Mouse (Mus musculus) liver, embryonic 16.5 days (tissue): Measurements from ENCODE around the gene Mylip. TPM values are rescaled to one million over a fixed set of nuclear protein-coding genes. Genes with fewer than 3 reads are reported as not detected.

Experiments
- ATAC-seq: fragments of 200-750 bp; cut with Nextera tagmentation; 2 replicates; pipeline ENCODE4 v1.8.0; 2017; ENCODE audit warnings: low read depth, mild to moderate bottlenecking, moderate number of reproducible peaks, moderate library complexity
- H3K27ac ChIP-seq: fragments of 300-500 bp; sonication (generic); 2 replicates; pipeline ENCODE4 v1.5.1; 2014; ENCODE audit warnings: mild to moderate bottlenecking, low read length
- H3K27me3 ChIP-seq: fragments of 300-500 bp; sonication (generic); 2 replicates; pipeline ENCODE4 v1.6.1; 2014; ENCODE audit warnings: low read depth, low read length, mixed read lengths; ENCODE audit not compliant: control insufficient read depth, insufficient read depth
- H3K36me3 ChIP-seq: fragments of 300-500 bp; sonication (generic); 2 replicates; pipeline ENCODE4 v1.6.1; 2014; ENCODE audit warnings: mild to moderate bottlenecking; ENCODE audit not compliant: control insufficient read depth, insufficient read depth
- H3K4me1 ChIP-seq: fragments of 300-500 bp; sonication (generic); 2 replicates; pipeline ENCODE4 v1.6.1; 2014; ENCODE audit warnings: low read depth, low read length, mixed read lengths; ENCODE audit not compliant: control insufficient read depth
- H3K4me2 ChIP-seq: fragments of 300-500 bp; sonication (generic); 2 replicates; pipeline ENCODE4 v1.6.1; 2014; ENCODE audit warnings: low read depth, low read length, mixed read lengths
- H3K4me3 ChIP-seq: fragments of 300-500 bp; sonication (generic); 2 replicates; pipeline ENCODE4 v1.5.1; 2014; ENCODE audit warnings: low read depth, mild to moderate bottlenecking, low read length
- H3K9ac ChIP-seq: fragments of 300-500 bp; sonication (generic); 2 replicates; pipeline ENCODE4 v1.6.1; 2014; ENCODE audit warnings: low read depth, low read length
- H3K9me3 ChIP-seq: fragments of 300-500 bp; sonication (generic); replicated peaks from 2 replicates; pipeline ENCODE4 v1.6.1; 2016; ENCODE audit warnings: low read length; ENCODE audit not compliant: control insufficient read depth
- WGBS: fragments of 180-500 bp; shearing (Covaris S2); extraction: QIAGEN DNeasy Blood & Tissue Kit; methylation state at CpG from one replicate; pipeline ENCODE4 v1.1.7; 2014; ENCODE audit not compliant: insufficient replicate concordance; 5-methylcytosine and 5-hydroxymethylcytosine counted together
- polyA plus RNA-seq: library from polyadenylated mRNA; unstranded; fragments of >200 nt; fragmentation: Nextera tagmentation; extraction: Ambion mirVana; gene quantifications from 2 replicates; pipeline ENCODE4 v1.2.1, GENCODE M21; 2015

Gene Mylip
- polyA plus RNA-seq, 1 experiment from 2014 or later: 7.7 TPM

GRCm38 (mm10) chr13:45429239-45429638, 39.7 kb downstream of the Mylip start:
- Histone ChIP-seq H3K4me3 (no peak overlapping the region), H3K36me3 (no peaks in the 10 kb centered on the region), H3K4me1 (no peaks in the 10 kb centered on the region), H3K4me2 (no peak overlapping the region), H3K27ac (no peak overlapping the region), H3K9ac (no peak overlapping the region), H3K9me3 (no peaks in the 10 kb centered on the region), H3K27me3 (no peaks in the 10 kb centered on the region; the same call in none of the 2 replicates)
- 58% methylated on average over 11 of the region's 11 CpGs for WGBS
- no peak for ATAC-seq

GRCm38 (mm10) chr13:45437134-45437533, 47.6 kb downstream of the Mylip start:
- no peak for ATAC-seq
- Histone ChIP-seq H3K27me3 (peaks cover 2% of the 10 kb centered on the region), H3K4me1 (no peaks in the 10 kb centered on the region), H3K27ac (no peak overlapping the region), H3K4me3 (no peak overlapping the region), H3K4me2 (no peak overlapping the region), H3K36me3 (no peaks in the 10 kb centered on the region), H3K9ac (no peak overlapping the region), H3K9me3 (no peaks in the 10 kb centered on the region)
- 71% methylated on average over 9 of the region's 9 CpGs for WGBS

- H3K27me3 ChIP-seq: peaks cover 2% of the 10 kb centered on the region
- peaks cover 6% of the 10 kb centered on the region for H3K4me1 ChIP-seq
These were observed 49.3 kb downstream of the Mylip start for GRCm38 (mm10) chr13:45438853-45439252.

GRCm38 (mm10) chr13:45440226-45440625, 50.7 kb downstream of the Mylip start:
- H3K36me3 ChIP-seq: no peaks in the 10 kb centered on the region
- H3K9me3 ChIP-seq: no peaks in the 10 kb centered on the region
- H3K4me3 ChIP-seq: no peak overlapping the region
- no peak overlapping the region for H3K27ac ChIP-seq
- H3K27me3 ChIP-seq: peaks cover 8% of the 10 kb centered on the region
- no peak overlapping the region for H3K4me2 ChIP-seq
- H3K9ac ChIP-seq: no peak overlapping the region
- peaks cover 9% of the 10 kb centered on the region for H3K4me1 ChIP-seq
- ATAC-seq: no peak
- whole genome bisulfite sequencing: 73% methylated on average over 5 of the region's 5 CpGs

More at GRCm38 (mm10) chr13:45438853-45439252, 49.3 kb downstream of the Mylip start:
- Histone ChIP-seq H3K36me3 (no peaks in the 10 kb centered on the region), H3K4me2 (no peak overlapping the region), H3K9me3 (no peaks in the 10 kb centered on the region), H3K27ac (no peak overlapping the region), H3K4me3 (no peak overlapping the region), H3K9ac (no peak overlapping the region)
- no peak for ATAC-seq
- WGBS: 61% methylated on average over 6 of the region's 6 CpGs

GRCm38 (mm10) chr13:45442451-45442850, 52.9 kb downstream of the Mylip start:
- peaks cover 9% of the 10 kb centered on the region for H3K4me1 ChIP-seq
- H3K4me3 ChIP-seq: no peak overlapping the region
- H3K4me2 ChIP-seq: no peak overlapping the region
- H3K27me3 ChIP-seq: peaks cover 12% of the 10 kb centered on the region; the same call in 1 of the 2 replicates
- H3K27ac ChIP-seq: no peak overlapping the region
- ATAC-seq: 0 out of 2 replicates have a peak, but pooled peaks have one; percentile 9
- H3K9ac ChIP-seq: no peak overlapping the region
- H3K9me3 ChIP-seq: no peaks in the 10 kb centered on the region
- no peaks in the 10 kb centered on the region for H3K36me3 ChIP-seq
- WGBS: 6% methylated on average over 4 of the region's 4 CpGs

GRCm38 (mm10) chr13:45442918-45443535, 53.5 kb downstream of the Mylip start:
- Histone ChIP-seq H3K4me1 (peaks cover 9% of the 10 kb centered on the region), H3K9me3 (no peaks in the 10 kb centered on the region), H3K27ac (no peak overlapping the region), H3K36me3 (no peaks in the 10 kb centered on the region), H3K4me3 (no peak overlapping the region), H3K4me2 (no peak overlapping the region), H3K9ac (no peak overlapping the region), H3K27me3 (peaks cover 12% of the 10 kb centered on the region)
- WGBS: 16% methylated on average over 8 of the region's 8 CpGs
- no peak for ATAC-seq

GRCm38 (mm10) chr13:45444220-45444619, 54.7 kb downstream of the Mylip start:
- H3K4me2 ChIP-seq: no peak overlapping the region
- no peak for ATAC-seq
- H3K36me3 ChIP-seq: no peaks in the 10 kb centered on the region
- no peak overlapping the region for H3K4me3 ChIP-seq
- WGBS: 57% methylated on average over 8 of the region's 8 CpGs
- H3K9ac ChIP-seq: no peak overlapping the region
- no peaks in the 10 kb centered on the region for H3K9me3 ChIP-seq
- 0 out of 2 replicates have a peak overlapping the region, but pooled peaks have one; percentile 27 for H3K27ac ChIP-seq
- peaks cover 12% of the 10 kb centered on the region for H3K27me3 ChIP-seq
- H3K4me1 ChIP-seq: peaks cover 9% of the 10 kb centered on the region

- no peak overlapping the region for H3K4me3 ChIP-seq
- no peaks in the 10 kb centered on the region for H3K36me3 ChIP-seq
- 26% methylated on average over 9 of the region's 9 CpGs for WGBS
- H3K27me3 ChIP-seq: peaks cover 12% of the 10 kb centered on the region
- no peaks in the 10 kb centered on the region for H3K9me3 ChIP-seq
- 0 out of 2 replicates have a peak overlapping the region, but pooled peaks have one; percentile 27 for H3K27ac ChIP-seq
- no peak overlapping the region for H3K4me2 ChIP-seq
- H3K9ac ChIP-seq: no peak overlapping the region
- peaks cover 9% of the 10 kb centered on the region for H3K4me1 ChIP-seq
- no peak for ATAC-seq
These were observed 55.1 kb downstream of the Mylip start for GRCm38 (mm10) chr13:45444652-45445051.

GRCm38 (mm10) chr13:45446636-45447035, 57.1 kb downstream of the Mylip start:
- no peaks in the 10 kb centered on the region for H3K36me3 ChIP-seq
- H3K9me3 ChIP-seq: no peaks in the 10 kb centered on the region
- no peak overlapping the region for H3K27ac ChIP-seq
- no peak for ATAC-seq
- H3K27me3 ChIP-seq: peaks cover 12% of the 10 kb centered on the region
- WGBS: 77% methylated on average over 1 of the region's 1 CpGs
- H3K4me3 ChIP-seq: no peak overlapping the region
- H3K9ac ChIP-seq: no peak overlapping the region
- no peak overlapping the region for H3K4me2 ChIP-seq
- H3K4me1 ChIP-seq: peaks cover 9% of the 10 kb centered on the region
